Mouse (Mus musculus) C2C12 (cell line): ENCODE measurements around the gene Nfasc.

ENCODE experiments used
- CEBPB ChIP-seq: IDR thresholded peaks from one replicate; pipeline ENCODE4 v1.6.1; 2011; ENCODE audit warnings: low read depth, mild to moderate bottlenecking, control low read depth, moderate library complexity
- CTCF ChIP-seq: IDR thresholded peaks from one replicate; pipeline ENCODE4 v1.5.1; 2011; ENCODE audit not compliant: control insufficient read depth, insufficient read depth, insufficient read length
- FOSL1 ChIP-seq: IDR thresholded peaks from one replicate; pipeline ENCODE4 v1.8.0; 2011; ENCODE audit warnings: mild to moderate bottlenecking, low read length; ENCODE audit not compliant: poor library complexity, insufficient read depth, severe bottlenecking
- MAX ChIP-seq: IDR thresholded peaks from one replicate; pipeline ENCODE4 v1.6.1; 2011; ENCODE audit warnings: mild to moderate bottlenecking, control low read depth
- MYOD1 ChIP-seq: IDR thresholded peaks from one replicate; pipeline ENCODE4 v1.6.1; 2011; ENCODE audit warnings: low read depth; ENCODE audit not compliant: control insufficient read depth, insufficient read length
- MYOG ChIP-seq: IDR thresholded peaks from one replicate; pipeline ENCODE4 v1.6.1; 2011; ENCODE audit not compliant: control insufficient read depth, insufficient read length; ENCODE audit errors: extremely low read depth
- USF1 ChIP-seq: IDR thresholded peaks from one replicate; pipeline ENCODE4 v1.6.1; 2011; ENCODE audit warnings: low read depth, mild to moderate bottlenecking, control low read depth, moderate library complexity

DNA sequence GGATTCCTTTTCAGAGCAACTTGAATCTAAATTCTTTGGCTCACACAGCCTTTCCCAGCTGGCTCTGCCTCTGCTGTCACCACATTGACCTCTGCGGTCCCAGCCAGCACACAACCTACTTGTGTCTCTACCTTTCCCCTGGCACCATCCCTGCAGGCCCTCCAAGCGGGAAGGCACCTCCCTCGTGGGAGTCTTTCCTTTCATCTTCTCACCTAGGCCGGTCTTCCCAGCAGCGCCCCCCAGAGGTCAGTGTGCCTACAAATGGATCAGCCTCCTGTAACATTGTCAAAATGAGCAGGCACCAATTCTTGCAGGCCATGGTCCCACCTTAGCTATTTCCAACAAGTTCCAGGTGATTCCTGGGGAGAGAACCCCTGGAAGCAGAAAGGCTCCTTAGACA lies 63.5 kb downstream of the Nfasc start:
- TF ChIP-seq CTCF (no peak), USF1 (no peak), MAX (no peak), MYOD1 (no peak), CEBPB (no peak), FOSL1 (no peak), MYOG (no peak)
